Mouse (Mus musculus): ENCODE data around the gene Mrc2.

- no peak for TF ChIP-seq CTCF (IDR thresholded peaks at IDR 0.05; ENCODE audit: borderline replicate concordance, extremely low read depth, insufficient read depth, insufficient read length)
- no peak for TF ChIP-seq POLR2A (IDR thresholded peaks at IDR 0.05; ENCODE audit: borderline replicate concordance, extremely low read depth, insufficient read depth, insufficient read length, poor library complexity, severe bottlenecking)
Observed at GRCm38 (mm10) chr11:105285720-105286119, 6.7 kb upstream of the Mrc2 start.

Data from brain, embryonic 14.5 days (tissue).